Mouse (Mus musculus) heart, postnatal 25 days (tissue): ENCODE data around the gene Arsa. TPM values are rescaled to one million over a fixed set of nuclear protein-coding genes. Genes with fewer than 3 reads are reported as not detected.
A peak's percentile ranks its signal among the peaks of the same experiment; 100 is the strongest.
"Not testable (repeated sequence)": the region's sequence is repeated elsewhere in the genome, so short reads cannot be mapped to it uniquely, and the experiment has no call there.

Experiments used
- DNase-seq: peaks from one replicate; pipeline ENCODE4 v3.0.0; 2022; ENCODE audit warnings: low spot score
- intact Hi-C: fragments of 180-260 bp; cut with DNase I; formaldehyde crosslinking; loops from one replicate; pipeline ENCODE4 v1.15.1; 2025
- total RNA-seq, 2 experiments: library from RNA; stranded (reverse); gene quantifications; 2 replicates each; pipeline ENCODE4 v1.2.3; 2021

The Arsa gene
- total RNA-seq, 2 experiments from 2014 or later, result 12.0 to 13.1 TPM

- DNase-seq, result no peak
- intact Hi-C loops, result no loop called here
Measured at GRCm38 (mm10) chr15:89462176-89462575, 15.0 kb downstream of the Arsa start.

- intact Hi-C loops, result no loop called here
- DNase-seq, result no peak
Measured at GRCm38 (mm10) chr15:89461321-89461720, 15.9 kb downstream of the Arsa start.

GRCm38 (mm10) chr15:89460298-89460697 lies 16.9 kb downstream of the Arsa start:
- intact Hi-C loops, result no loop called here
- no peak for DNase-seq

- no peak for DNase-seq
- intact Hi-C loops, result no loop called here
Measured at GRCm38 (mm10) chr15:89459821-89460220, 17.4 kb downstream of the Arsa start.

- intact Hi-C loops, result no loop called here
- DNase-seq, result no peak
Measured at GRCm38 (mm10) chr15:89458942-89459341, 18.3 kb downstream of the Arsa start.

GRCm38 (mm10) chr15:89455642-89456041 lies 21.6 kb downstream of the Arsa start:
- intact Hi-C loops, result no loop called here

GRCm38 (mm10) chr15:89454857-89455256 lies 22.4 kb downstream of the Arsa start:
- intact Hi-C loops, result no loop called here
- DNase-seq, result no peak

More at GRCm38 (mm10) chr15:89455642-89456041, 21.6 kb downstream of the Arsa start:
- DNase-seq, result no peak

GRCm38 (mm10) chr15:89453865-89454478 lies 23.3 kb downstream of the Arsa start, which contains the start of gene Mapk8ip2:
Mapk8ip2 (plus strand) TSS chr15:89453913.
- intact Hi-C loops, result no loop called here
- no peak for DNase-seq

GRCm38 (mm10) chr15:89452906-89453864 lies 24.0 kb downstream of the Arsa start:
- intact Hi-C loops, result no loop called here
- no peak for DNase-seq

- DNase-seq, result no peak
- intact Hi-C loops, result no loop called here
Measured at GRCm38 (mm10) chr15:89442486-89443070, 34.6 kb downstream of the Arsa start.

- intact Hi-C loops, result no loop called here
Measured at GRCm38 (mm10) chr15:89435878-89436277, 41.3 kb downstream of the Arsa start.

GRCm38 (mm10) chr15:89434136-89434535 lies 43.1 kb downstream of the Arsa start:
- no peak for DNase-seq
- intact Hi-C loops, result no loop called here

More at GRCm38 (mm10) chr15:89435878-89436277, 41.3 kb downstream of the Arsa start:
- no peak for DNase-seq

- no peak for DNase-seq
- intact Hi-C loops, result no loop called here
Measured at GRCm38 (mm10) chr15:89432946-89433345, 44.3 kb downstream of the Arsa start.

- intact Hi-C loops, result loop anchor here (2.0 kb wide), 1 partner anchor 43 kb away; no protein-coding TSS in a partner anchor
- no peak for DNase-seq
Measured at GRCm38 (mm10) chr15:89431806-89432205, 45.4 kb downstream of the Arsa start.

GRCm38 (mm10) chr15:89431271-89431670 lies 46.0 kb downstream of the Arsa start:
- intact Hi-C loops, result loop anchor here (2.0 kb wide), 1 partner anchor 44 kb away; no protein-coding TSS in a partner anchor
- no peak for DNase-seq

- intact Hi-C loops, result loop anchor here (2.0 kb wide), 1 partner anchor 44 kb away; no protein-coding TSS in a partner anchor
- not testable (repeated sequence) for DNase-seq
Measured at GRCm38 (mm10) chr15:89430771-89431170, 46.5 kb downstream of the Arsa start.

GRCm38 (mm10) chr15:89430341-89430740 lies 46.9 kb downstream of the Arsa start:
- DNase-seq, result no peak
- intact Hi-C loops, result loop anchor here (2.0 kb wide), 1 partner anchor 44 kb away; no protein-coding TSS in a partner anchor

GRCm38 (mm10) chr15:89429352-89430221 lies 47.6 kb downstream of the Arsa start, which contains the start of the genes C730034F03Rik, Gm44502 and Chkb:
C730034F03Rik (plus strand) TSS chr15:89429589.
Gm44502 (minus strand) TSS chr15:89429696.
Chkb (minus strand) TSS chr15:89429908.
- intact Hi-C loops, result loop anchor here (2.0 kb wide), 2 partner anchors 45 to 53 kb away; partner anchors contain the start of gene Tymp
- DNase-seq, result peak; percentile 89

- no peak for DNase-seq
- intact Hi-C loops, result loop anchor here (2.0 kb wide), 1 partner anchor 52 kb away; the partner anchor contains the start of gene Tymp
Measured at GRCm38 (mm10) chr15:89428821-89429351, 48.3 kb downstream of the Arsa start.
